Mouse (Mus musculus) forebrain, embryonic 15.5 days (tissue): ENCODE measurements around the gene Zcchc7. TPM values are rescaled to one million over a fixed set of nuclear protein-coding genes. Genes with fewer than 3 reads are reported as not detected.

Source experiments
- ATAC-seq: fragments of 200-750 bp; cut with Nextera tagmentation; replicated peaks from 2 replicates; pipeline ENCODE4 v1.8.0; 2017; ENCODE audit warnings: mild to moderate bottlenecking, moderate TSS enrichment, moderate library complexity
- H3K27ac ChIP-seq: fragments of 300-500 bp; sonication (generic); replicated peaks from 2 replicates; pipeline ENCODE4 v1.5.1; 2015; ENCODE audit warnings: mild to moderate bottlenecking, inconsistent platforms
- H3K27me3 ChIP-seq: fragments of 300-500 bp; sonication (generic); 2 replicates; pipeline ENCODE4 v1.6.1; 2015; ENCODE audit warnings: inconsistent platforms
- H3K36me3 ChIP-seq: fragments of 300-500 bp; sonication (generic); 2 replicates; pipeline ENCODE4 v1.6.1; 2015; ENCODE audit warnings: mild to moderate bottlenecking, inconsistent platforms
- H3K4me1 ChIP-seq: fragments of 300-500 bp; sonication (generic); 2 replicates; pipeline ENCODE4 v1.6.1; 2015; ENCODE audit warnings: inconsistent platforms
- H3K4me2 ChIP-seq: fragments of 300-500 bp; sonication (generic); replicated peaks from 2 replicates; pipeline ENCODE4 v1.6.1; 2015; ENCODE audit warnings: mild to moderate bottlenecking, inconsistent platforms
- H3K4me3 ChIP-seq: fragments of 300-500 bp; sonication (generic); 2 replicates; pipeline ENCODE4 v1.5.1; 2015; ENCODE audit warnings: mild to moderate bottlenecking, inconsistent platforms
- H3K9ac ChIP-seq: fragments of 300-500 bp; sonication (generic); replicated peaks from 2 replicates; pipeline ENCODE4 v1.6.1; 2015; ENCODE audit warnings: mild to moderate bottlenecking, inconsistent platforms
- H3K9me3 ChIP-seq: fragments of 300-500 bp; sonication (generic); 2 replicates; pipeline ENCODE4 v1.6.1; 2016; ENCODE audit warnings: inconsistent platforms
- WGBS: fragments of 180-500 bp; shearing (Covaris S2); methylation state at CpG from one replicate; pipeline ENCODE4 v1.1.7; 2015; ENCODE audit warnings: mixed read lengths; 5-methylcytosine and 5-hydroxymethylcytosine counted together
- polyA plus RNA-seq: library from polyadenylated mRNA; unstranded; fragments of >200 nt; fragmentation: Nextera tagmentation; extraction: Ambion mirVana; gene quantifications from 2 replicates; pipeline ENCODE4 v1.2.1, GENCODE M21; 2015

The Zcchc7 gene
- polyA plus RNA-seq, 1 experiment from 2014 or later, result 39.8 TPM

GRCm38 (mm10) chr4:44948314-44948713 lies 192.6 kb downstream of the Zcchc7 start:
- Histone ChIP-seq H3K9me3 (no peaks in the 10 kb centered on the region), H3K4me2 (no peak overlapping the region), H3K9ac (no peak overlapping the region), H3K36me3 (no peaks in the 10 kb centered on the region), H3K4me3 (no peak overlapping the region), H3K4me1 (no peaks in the 10 kb centered on the region), H3K27me3 (no peaks in the 10 kb centered on the region), H3K27ac (no peak overlapping the region)
- no peak for ATAC-seq
- WGBS, result 92% methylated on average over 1 of the region's 1 CpGs

- 84% methylated on average over 9 of the region's 9 CpGs for WGBS
- no peaks in the 10 kb centered on the region for H3K36me3 ChIP-seq
Observed at GRCm38 (mm10) chr4:44953041-44953440, 197.4 kb downstream of the Zcchc7 start.

GRCm38 (mm10) chr4:44958776-44959175 lies 203.1 kb downstream of the Zcchc7 start:
- Histone ChIP-seq H3K36me3 (no peaks in the 10 kb centered on the region), H3K27me3 (no peaks in the 10 kb centered on the region), H3K4me3 (no peak overlapping the region), H3K27ac (no peak overlapping the region), H3K9me3 (no peaks in the 10 kb centered on the region), H3K4me2 (no peak overlapping the region), H3K9ac (no peak overlapping the region), H3K4me1 (no peaks in the 10 kb centered on the region)
- ATAC-seq, result no peak
- 89% methylated on average over 9 of the region's 9 CpGs for WGBS

More at GRCm38 (mm10) chr4:44953041-44953440, 197.4 kb downstream of the Zcchc7 start:
- Histone ChIP-seq H3K9ac (no peak overlapping the region), H3K4me3 (no peak overlapping the region), H3K4me1 (no peaks in the 10 kb centered on the region), H3K4me2 (no peak overlapping the region), H3K27me3 (no peaks in the 10 kb centered on the region), H3K27ac (no peak overlapping the region), H3K9me3 (no peaks in the 10 kb centered on the region)
- no peak for ATAC-seq

GRCm38 (mm10) chr4:44959220-44959619 lies 203.5 kb downstream of the Zcchc7 start:
- H3K9ac ChIP-seq, result no peak overlapping the region
- no peak overlapping the region for H3K4me2 ChIP-seq
- ATAC-seq, result no peak
- H3K27ac ChIP-seq, result no peak overlapping the region
- 94% methylated on average over 13 of the region's 13 CpGs for WGBS
- no peak overlapping the region for H3K4me3 ChIP-seq
- H3K36me3 ChIP-seq, result no peaks in the 10 kb centered on the region
- H3K27me3 ChIP-seq, result no peaks in the 10 kb centered on the region
- H3K9me3 ChIP-seq, result no peaks in the 10 kb centered on the region
- no peaks in the 10 kb centered on the region for H3K4me1 ChIP-seq

GRCm38 (mm10) chr4:44963156-44963555 lies 207.5 kb downstream of the Zcchc7 start:
- ATAC-seq, result no peak
- Histone ChIP-seq H3K9me3 (no peaks in the 10 kb centered on the region), H3K27ac (no peak overlapping the region), H3K27me3 (no peaks in the 10 kb centered on the region), H3K36me3 (no peaks in the 10 kb centered on the region), H3K4me3 (no peak overlapping the region), H3K9ac (no peak overlapping the region), H3K4me1 (no peaks in the 10 kb centered on the region), H3K4me2 (no peak overlapping the region)
- WGBS, result 73% methylated on average over 11 of the region's 11 CpGs

- no peaks in the 10 kb centered on the region for H3K4me1 ChIP-seq
- H3K27me3 ChIP-seq, result no peaks in the 10 kb centered on the region
- no peak overlapping the region for H3K4me2 ChIP-seq
- no peak overlapping the region for H3K4me3 ChIP-seq
- 82% methylated on average over 2 of the region's 2 CpGs for WGBS
- no peak overlapping the region for H3K9ac ChIP-seq
- no peak overlapping the region for H3K27ac ChIP-seq
- H3K9me3 ChIP-seq, result no peaks in the 10 kb centered on the region
- H3K36me3 ChIP-seq, result no peaks in the 10 kb centered on the region
- no peak for ATAC-seq
Observed at GRCm38 (mm10) chr4:44965175-44965574, 209.5 kb downstream of the Zcchc7 start.

GRCm38 (mm10) chr4:44965736-44966135 lies 210.1 kb downstream of the Zcchc7 start:
- Histone ChIP-seq H3K9ac (no peak overlapping the region), H3K27me3 (no peaks in the 10 kb centered on the region), H3K4me2 (no peak overlapping the region), H3K4me3 (no peak overlapping the region), H3K27ac (no peak overlapping the region), H3K4me1 (no peaks in the 10 kb centered on the region), H3K9me3 (no peaks in the 10 kb centered on the region), H3K36me3 (no peaks in the 10 kb centered on the region)
- WGBS, result 83% methylated on average over 3 of the region's 3 CpGs
- ATAC-seq, result no peak

GRCm38 (mm10) chr4:44967402-44967801 lies 211.7 kb downstream of the Zcchc7 start:
- Histone ChIP-seq H3K4me3 (no peak overlapping the region), H3K27ac (no peak overlapping the region)
- 87% methylated on average over 8 of the region's 8 CpGs for WGBS

GRCm38 (mm10) chr4:44970056-44970455 lies 214.4 kb downstream of the Zcchc7 start:
- Histone ChIP-seq H3K9ac (no peak overlapping the region), H3K27me3 (no peaks in the 10 kb centered on the region), H3K9me3 (no peaks in the 10 kb centered on the region), H3K4me1 (peaks cover 5% of the 10 kb centered on the region; the same call in 1 of the 2 replicates), H3K27ac (no peak overlapping the region), H3K4me3 (no peak overlapping the region), H3K4me2 (no peak overlapping the region), H3K36me3 (no peaks in the 10 kb centered on the region)
- 96% methylated on average over 7 of the region's 7 CpGs for WGBS
- ATAC-seq, result no peak

More at GRCm38 (mm10) chr4:44967402-44967801, 211.7 kb downstream of the Zcchc7 start:
- Histone ChIP-seq H3K27me3 (no peaks in the 10 kb centered on the region), H3K9me3 (no peaks in the 10 kb centered on the region), H3K4me2 (no peak overlapping the region), H3K36me3 (no peaks in the 10 kb centered on the region), H3K9ac (no peak overlapping the region), H3K4me1 (no peaks in the 10 kb centered on the region)
- ATAC-seq, result no peak

- Histone ChIP-seq H3K9ac (no peak overlapping the region), H3K4me2 (no peak overlapping the region), H3K9me3 (no peaks in the 10 kb centered on the region), H3K4me1 (peaks cover 5% of the 10 kb centered on the region; the same call in 1 of the 2 replicates), H3K36me3 (no peaks in the 10 kb centered on the region), H3K27me3 (no peaks in the 10 kb centered on the region), H3K27ac (no peak overlapping the region), H3K4me3 (no peak overlapping the region)
- no peak for ATAC-seq
- 22% methylated on average over 10 of the region's 10 CpGs for WGBS
Observed at GRCm38 (mm10) chr4:44970612-44971110, 215.0 kb downstream of the Zcchc7 start.

- no peaks in the 10 kb centered on the region for H3K36me3 ChIP-seq
- no peaks in the 10 kb centered on the region for H3K9me3 ChIP-seq
- H3K9ac ChIP-seq, result no peak overlapping the region
- ATAC-seq, result peak; percentile 48
- H3K4me2 ChIP-seq, result peak overlapping the region; percentile 25
- H3K4me3 ChIP-seq, result peak overlapping the region; percentile 18; the same call in 1 of the 2 replicates
- H3K27me3 ChIP-seq, result no peaks in the 10 kb centered on the region
- H3K27ac ChIP-seq, result no peak overlapping the region
- peaks cover 5% of the 10 kb centered on the region; the same call in 1 of the 2 replicates for H3K4me1 ChIP-seq
- 11% methylated on average over 9 of the region's 9 CpGs for WGBS
Observed at GRCm38 (mm10) chr4:44973450-44973849, 217.8 kb downstream of the Zcchc7 start.

- Histone ChIP-seq H3K4me2 (peak overlapping the region; percentile 25), H3K4me3 (peak overlapping the region; percentile 18; the same call in 1 of the 2 replicates), H3K9me3 (no peaks in the 10 kb centered on the region), H3K27ac (no peak overlapping the region), H3K27me3 (no peaks in the 10 kb centered on the region), H3K36me3 (no peaks in the 10 kb centered on the region), H3K4me1 (peaks cover 5% of the 10 kb centered on the region; the same call in 1 of the 2 replicates), H3K9ac (no peak overlapping the region)
- 53% methylated on average over 14 of the region's 14 CpGs for WGBS
- ATAC-seq, result no peak; the same call in 1 of the 2 replicates
Observed at GRCm38 (mm10) chr4:44973871-44974270, 218.2 kb downstream of the Zcchc7 start.

GRCm38 (mm10) chr4:44974331-44974730 lies 218.7 kb downstream of the Zcchc7 start:
- no peaks in the 10 kb centered on the region for H3K9me3 ChIP-seq
- no peak overlapping the region for H3K4me3 ChIP-seq
- peaks cover 5% of the 10 kb centered on the region; the same call in 1 of the 2 replicates for H3K4me1 ChIP-seq
- H3K27me3 ChIP-seq, result no peaks in the 10 kb centered on the region
- no peak overlapping the region for H3K9ac ChIP-seq
- H3K4me2 ChIP-seq, result no peak overlapping the region
- no peak for ATAC-seq
- 78% methylated on average over 8 of the region's 8 CpGs for WGBS
- no peak overlapping the region for H3K27ac ChIP-seq
- H3K36me3 ChIP-seq, result no peaks in the 10 kb centered on the region
